Mouse (Mus musculus) large intestine, adult 2 months (tissue): ENCODE data around the gene Dhrs7. TPM values are rescaled to one million over a fixed set of nuclear protein-coding genes. Genes with fewer than 3 reads are reported as not detected.
"Not testable (repeated sequence)": the region's sequence is repeated elsewhere in the genome, so short reads cannot be mapped to it uniquely, and the experiment has no call there.

ENCODE experiments used
- DNase-seq: peaks from one replicate; pipeline ENCODE4 v3.0.0-alpha.2; 2012; ENCODE audit warnings: low read depth, low spot score
- WGBS: fragments of 180-500 bp; shearing (Covaris S2); methylation state at CpG from one replicate; pipeline ENCODE4 v1.1.7; 2018; 5-methylcytosine and 5-hydroxymethylcytosine counted together
- polyA plus RNA-seq: library from polyadenylated mRNA; depleted of rRNA; stranded (reverse); fragments of >200 nt; gene quantifications from 2 replicates; pipeline ENCODE4 v1.2.3, GENCODE M21; 2012; rRNA removed

The Dhrs7 gene
- 31.1 and 31.6 TPM in 2 replicates for polyA plus RNA-seq

- DNase-seq = peak; percentile 58
- under 1% methylated on average over 33 of the region's 33 CpGs for WGBS
These were observed at the start of gene Dhrs7 for GRCm38 (mm10) chr12:72664735-72665337. Dhrs7 (minus strand) TSS chr12:72664909.

DNA sequence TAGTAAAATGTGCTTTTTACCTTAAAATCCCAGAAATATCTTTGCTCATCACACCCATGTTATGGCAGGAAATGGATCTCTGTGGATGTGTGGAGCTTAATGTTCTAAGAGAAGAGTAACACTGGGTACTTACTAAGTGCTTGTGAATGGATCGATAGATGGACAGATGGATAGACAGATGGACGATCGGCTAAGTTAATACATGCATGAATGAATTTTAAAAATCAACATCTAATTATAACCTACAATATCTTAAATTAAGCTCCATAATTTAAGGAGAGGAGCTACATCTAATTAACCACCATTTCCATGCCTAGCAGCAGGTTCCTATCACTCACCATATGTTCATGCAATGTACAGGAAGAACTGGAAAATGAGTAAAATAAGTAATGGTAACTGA lies 45.3 kb upstream of the Dhrs7 start:
- no peak for DNase-seq
- WGBS = 92% methylated on average over 3 of the region's 3 CpGs

GRCm38 (mm10) chr12:72704068-72704467 lies 39.4 kb upstream of the Dhrs7 start:
- WGBS = 81% methylated on average over 4 of the region's 4 CpGs
- DNase-seq = no peak

GRCm38 (mm10) chr12:72700013-72700412 lies 35.3 kb upstream of the Dhrs7 start:
- DNase-seq = no peak
- WGBS = 30% methylated on average over 1 of the region's 1 CpGs

- DNase-seq = no peak
- 15% methylated on average over 9 of the region's 9 CpGs for WGBS
These were observed 30.3 kb upstream of the Dhrs7 start for GRCm38 (mm10) chr12:72694901-72695463.

GRCm38 (mm10) chr12:72694438-72694837 lies 29.7 kb upstream of the Dhrs7 start:
- WGBS = 20% methylated on average over 12 of the region's 12 CpGs
- DNase-seq = peak; percentile 25

GRCm38 (mm10) chr12:72693895-72694294 lies 29.2 kb upstream of the Dhrs7 start:
- 29% methylated on average over 6 of the region's 6 CpGs for WGBS
- DNase-seq = peak; percentile 28

DNA sequence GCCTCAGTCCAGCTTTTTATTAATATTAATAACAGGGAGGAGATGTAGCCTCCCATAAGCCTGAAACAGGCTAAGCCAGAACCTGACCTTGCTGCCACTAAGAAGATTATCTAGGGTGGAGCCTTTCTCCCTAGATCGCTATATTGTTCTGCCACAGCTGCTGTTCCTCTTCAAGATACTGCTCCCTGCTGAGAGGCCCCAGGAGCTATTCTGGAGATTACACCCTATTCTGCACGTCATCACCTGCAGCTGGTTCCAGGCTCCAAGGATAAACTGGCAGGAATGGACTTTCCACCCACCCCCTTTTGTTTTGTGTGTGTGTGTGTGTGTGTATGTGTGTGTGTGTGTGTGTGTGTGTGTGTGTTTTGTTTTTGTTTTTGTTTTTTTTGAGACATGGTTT lies 23.6 kb upstream of the Dhrs7 start:
- 60% methylated on average over 2 of the region's 2 CpGs for WGBS
- not testable (repeated sequence) for DNase-seq

DNA sequence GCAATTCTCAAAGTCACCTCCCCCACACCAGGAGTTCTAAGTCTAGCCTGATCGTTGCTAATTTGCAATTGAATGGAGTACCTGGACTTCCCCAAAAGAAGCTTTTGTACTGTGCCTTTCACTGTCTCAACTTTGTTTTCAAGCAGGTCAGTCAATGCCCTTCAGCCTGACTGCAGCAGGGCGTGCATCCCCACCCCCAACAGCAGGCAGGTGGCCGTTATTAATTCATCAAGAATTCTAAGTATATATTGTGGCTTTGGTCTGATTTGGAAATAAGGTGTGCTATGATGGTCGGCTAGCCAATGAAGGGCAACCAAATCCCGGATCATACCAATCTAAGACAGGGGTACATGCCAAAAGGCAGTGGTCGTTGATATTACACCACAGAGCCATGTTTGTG lies 23.0 kb upstream of the Dhrs7 start:
- WGBS = 68% methylated on average over 6 of the region's 6 CpGs
- not testable (repeated sequence) for DNase-seq

DNA sequence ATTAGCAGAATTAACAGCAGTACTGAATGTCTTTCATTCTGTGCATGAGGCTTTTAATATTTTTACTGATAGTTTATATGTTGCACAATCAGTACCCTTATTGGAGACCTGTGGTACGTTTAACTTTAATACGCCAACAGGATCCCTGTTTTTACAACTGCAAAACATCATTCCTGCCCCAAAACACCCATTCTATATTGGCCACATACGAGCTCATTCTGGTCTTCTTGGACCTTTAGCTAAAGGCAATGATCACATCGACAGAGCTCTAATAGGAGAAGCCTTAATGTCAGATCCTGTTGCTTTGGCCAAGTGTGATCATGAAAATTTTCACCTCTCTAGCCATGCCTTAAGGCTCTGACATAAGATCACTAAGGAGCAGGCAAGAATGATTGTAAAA lies 21.9 kb upstream of the Dhrs7 start:
- WGBS = 82% methylated on average over 4 of the region's 4 CpGs
- DNase-seq = not testable (repeated sequence)

- 93% methylated on average over 3 of the region's 3 CpGs for WGBS
- DNase-seq = no peak
These were observed 18.9 kb upstream of the Dhrs7 start for GRCm38 (mm10) chr12:72683612-72684011.

- 57% methylated on average over 8 of the region's 8 CpGs for WGBS
- no peak for DNase-seq
These were observed 18.0 kb upstream of the Dhrs7 start for GRCm38 (mm10) chr12:72682511-72683282.

- 94% methylated on average over 1 of the region's 1 CpGs for WGBS
- no peak for DNase-seq
These were observed 17.2 kb upstream of the Dhrs7 start for GRCm38 (mm10) chr12:72681919-72682318.

- no peak for DNase-seq
- WGBS = 65% methylated on average over 3 of the region's 3 CpGs
These were observed 14.9 kb upstream of the Dhrs7 start for GRCm38 (mm10) chr12:72679635-72680034.

- 32% methylated on average over 2 of the region's 2 CpGs for WGBS
- no peak for DNase-seq
These were observed 10.1 kb upstream of the Dhrs7 start for GRCm38 (mm10) chr12:72674820-72675219.

- 43% methylated on average over 7 of the region's 7 CpGs for WGBS
- DNase-seq = no peak
These were observed 9.5 kb upstream of the Dhrs7 start for GRCm38 (mm10) chr12:72674079-72674797.

DNA sequence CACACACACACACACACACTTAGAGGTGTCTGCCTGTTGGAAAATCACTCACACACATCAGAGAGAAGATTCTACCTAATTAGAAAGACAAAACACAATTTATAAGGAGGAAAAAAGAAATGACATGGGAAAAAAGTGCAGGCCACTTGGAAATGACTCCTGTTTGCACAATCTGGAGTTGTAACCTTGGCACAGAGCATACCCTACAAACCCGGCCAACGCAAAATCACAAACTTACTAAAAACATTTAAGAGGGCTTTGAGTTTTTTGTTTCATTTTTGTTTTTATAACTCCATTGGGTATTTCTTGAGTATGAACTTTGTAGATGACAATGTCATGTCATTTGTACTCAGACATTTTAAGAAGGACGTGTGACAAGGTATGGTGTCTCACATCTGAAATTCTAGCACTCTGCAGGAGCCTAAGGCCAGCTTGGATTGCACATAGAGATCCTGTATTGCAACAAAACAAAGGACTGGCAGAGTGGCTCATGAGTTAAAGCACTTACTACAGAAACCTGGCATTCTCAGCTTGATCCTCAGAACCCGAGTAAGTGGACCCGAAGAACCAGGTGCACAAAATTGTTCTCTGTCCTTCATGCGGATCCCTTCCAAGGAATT lies 6.9 kb upstream of the Dhrs7 start:
- no peak for DNase-seq
- WGBS = 92% methylated on average over 6 of the region's 6 CpGs

- DNase-seq = no peak
- 90% methylated on average over 8 of the region's 8 CpGs for WGBS
These were observed 6.2 kb upstream of the Dhrs7 start for GRCm38 (mm10) chr12:72670921-72671320.

GRCm38 (mm10) chr12:72667868-72668469 lies 3.3 kb upstream of the Dhrs7 start:
- no peak for DNase-seq
- 25% methylated on average over 10 of the region's 10 CpGs for WGBS
